18 mouse cellular contexts compared by ENCODE assay signal in the genomic region with DNA sequence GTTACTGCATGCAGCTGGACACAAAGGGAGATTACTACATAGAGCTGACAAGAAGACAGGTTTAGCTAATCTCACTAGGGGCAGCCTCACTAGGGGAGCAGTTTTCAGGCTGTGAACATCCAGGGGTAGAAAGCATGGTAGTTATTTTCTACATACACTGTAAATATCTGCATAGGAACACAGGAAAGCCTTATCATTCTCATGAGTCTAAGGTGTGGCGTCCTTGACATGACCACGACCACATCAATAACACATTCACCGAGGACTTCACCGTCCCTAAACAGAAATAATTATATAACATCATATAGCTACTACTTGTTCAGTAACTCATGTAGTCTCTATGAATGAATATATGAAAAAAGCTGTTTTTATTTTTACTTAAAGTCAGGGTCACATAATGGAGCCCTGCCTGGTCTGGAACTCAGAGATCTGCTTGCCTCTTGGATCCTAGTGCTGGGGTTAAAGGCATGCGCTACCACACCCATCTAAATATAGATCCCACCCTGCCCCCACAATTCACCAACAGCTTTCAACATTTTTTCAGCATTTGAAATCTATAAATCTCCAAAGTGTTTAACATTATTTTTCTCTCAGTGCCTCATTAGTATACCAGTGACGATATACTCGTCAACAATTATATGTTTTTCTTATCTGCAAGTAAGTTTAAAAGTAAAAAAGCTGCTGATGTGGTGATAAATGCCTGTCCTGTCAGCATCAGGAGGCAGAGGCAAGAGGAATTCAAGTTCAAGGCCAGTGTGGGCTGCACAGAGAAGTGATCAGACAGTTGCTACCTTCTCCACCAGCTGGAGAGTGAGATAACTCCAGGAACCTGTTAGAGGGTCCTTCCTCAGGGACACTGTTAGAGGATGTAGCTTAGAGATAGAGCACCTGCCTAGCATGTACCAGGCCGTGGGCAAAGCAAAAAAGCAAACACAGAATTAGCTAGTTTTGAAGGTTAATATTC. TPM values are rescaled to one million over a fixed set of nuclear protein-coding genes. Genes with fewer than 3 reads are reported as not detected.
DNase-seq lines count a peak whose midpoint lies in the region; ATAC-seq lines count a peak whose summit lies in the region.
"Had no signal": no experiment of that assay in that cellular context is flagged by ENCODE, and none has a peak within 500 bp of the region (broad histone marks: within the 10 kb centered on the region; RNA-seq: fewer than 3 reads in every experiment).

No protein-coding gene starts in this region.

- 20% methylated on average over 8 of the region's 8 CpGs for WGBS in liver, embryonic 13.5 days (ENCODE audit: insufficient replicate concordance)

- H3K36me3 ChIP-seq in liver, embryonic 13.5 days = peaks cover 18% of the 10 kb centered on the region

- H3K4me3 ChIP-seq in liver, embryonic 13.5 days (replicated peaks) = peak overlapping the region; percentile 24
- H3K4me3 ChIP-seq: embryonic facial prominence, embryonic 15.5 days; heart, embryonic 15.5 days had no signal

- peak overlapping the region; percentile 60 for H3K4me2 ChIP-seq in liver, embryonic 13.5 days
- H3K4me2 ChIP-seq: embryonic facial prominence, embryonic 15.5 days; heart, embryonic 15.5 days; hindbrain, embryonic 14.5 days had no signal

- ATAC-seq in liver, embryonic 13.5 days (ENCODE audit: low read depth) = peak; percentile 98
- ATAC-seq: forebrain, embryonic 16.5 days had no signal

- DNase-seq in spleen, adult 12 weeks (ENCODE audit: low spot score) = peak; percentile 21
- no peak for DNase-seq in spleen, adult 18-20 months
- peak; percentile 87 for DNase-seq in c-Kit-positive CD71-positive TER-119-negative erythroid progenitor cells, embryonic 14.5 days (ENCODE audit: low read depth)
- peak; percentile 82 for DNase-seq in liver, embryonic 13.5 days
- no peak for DNase-seq in frontal cortex, postnatal 36 days (ENCODE audit: low spot score in 2 of 2)
- no peak for DNase-seq in ovary, postnatal 36 days (ENCODE audit: low spot score)
- no peak for DNase-seq in kidney, adult 9 months
- DNase-seq: adrenal gland, adult 2 months; cerebellum, postnatal 36 days; gastrocnemius, postnatal 10 days; layer of hippocampus, adult 9-11 months; right cerebral cortex, adult 18-20 months; thymus, adult 18-20 months had no signal

- peak overlapping the region; percentile 98 for H3K27ac ChIP-seq in liver, embryonic 13.5 days
- H3K27ac ChIP-seq: embryonic facial prominence, embryonic 15.5 days; heart, embryonic 15.5 days; hindbrain, embryonic 14.5 days; macrophage had no signal

- peaks cover 61% of the 10 kb centered on the region for H3K4me1 ChIP-seq in liver, embryonic 13.5 days (replicated peaks)
- H3K4me1 ChIP-seq: embryonic facial prominence, embryonic 15.5 days had no signal

- H3K27me3 ChIP-seq in liver, embryonic 13.5 days = no peaks in the 10 kb centered on the region
- H3K27me3 ChIP-seq: embryonic facial prominence, embryonic 15.5 days; heart, embryonic 15.5 days had no signal

- peak overlapping the region; percentile 61 for H3K9ac ChIP-seq in liver, embryonic 13.5 days
- H3K9ac ChIP-seq: embryonic facial prominence, embryonic 15.5 days; heart, embryonic 15.5 days; hindbrain, embryonic 14.5 days had no signal

- no peaks in the 10 kb centered on the region for H3K9me3 ChIP-seq in liver, embryonic 13.5 days (replicated peaks)
- H3K9me3 ChIP-seq: embryonic facial prominence, embryonic 15.5 days; heart, embryonic 15.5 days had no signal

RNA-seq across cellular contexts. Expression of gene 2700097O09Rik, which starts 28.4 kb away (rescaled TPM):
- polyA plus RNA-seq in liver, embryonic 13.5 days (2015; fragmentation: Nextera tagmentation; extraction: Ambion mirVana) = 30.6 and 32.9 TPM in 2 replicates

RNA-seq across cellular contexts. Expression of gene Srp54a, which starts 28.6 kb away (rescaled TPM):
- polyA plus RNA-seq in liver, embryonic 13.5 days (2015; fragmentation: Nextera tagmentation; extraction: Ambion mirVana) = 94.7 and 121 TPM in 2 replicates

RNA-seq across cellular contexts. Expression of gene Baz1a, which starts 37.3 kb away (rescaled TPM):
- polyA plus RNA-seq in liver, embryonic 13.5 days (2015; fragmentation: Nextera tagmentation; extraction: Ambion mirVana) = 32.3 and 38.0 TPM in 2 replicates

Comparison
In these comparisons a context has a peak if more than half of its experiments do, and no peak if none do; other contexts are left out.
1. DNase-seq: peak in spleen, adult 12 weeks (single experiment), c-Kit-positive CD71-positive TER-119-negative erythroid progenitor cells, embryonic 14.5 days (single experiment) and liver, embryonic 13.5 days (single experiment); none in spleen, adult 18-20 months (0 of 2), frontal cortex, postnatal 36 days (0 of 2), ovary, postnatal 36 days (single experiment) and kidney, adult 9 months (single experiment).